Mouse (Mus musculus) neural tube, embryonic 13.5 days (tissue): ENCODE data around the gene Efhd1. TPM values are rescaled to one million over a fixed set of nuclear protein-coding genes. Genes with fewer than 3 reads are reported as not detected.

Source experiments
- ATAC-seq: fragments of 200-750 bp; cut with Nextera tagmentation; 2 replicates; pipeline ENCODE4 v1.8.0; 2017; ENCODE audit warnings: low read depth, mild to moderate bottlenecking, moderate TSS enrichment, moderate library complexity
- H3K27ac ChIP-seq: fragments of 300-500 bp; sonication (generic); replicated peaks from 2 replicates; pipeline ENCODE4 v1.5.1; 2015; ENCODE audit warnings: moderate library complexity, mild to moderate bottlenecking, inconsistent platforms
- H3K27me3 ChIP-seq: fragments of 300-500 bp; sonication (generic); 2 replicates; pipeline ENCODE4 v1.6.1; 2015; ENCODE audit warnings: mild to moderate bottlenecking, inconsistent platforms
- H3K36me3 ChIP-seq: fragments of 300-500 bp; sonication (generic); 2 replicates; pipeline ENCODE4 v1.6.1; 2015; ENCODE audit warnings: mild to moderate bottlenecking, inconsistent platforms
- H3K4me1 ChIP-seq: fragments of 300-500 bp; sonication (generic); replicated peaks from 2 replicates; pipeline ENCODE4 v1.6.1; 2015; ENCODE audit warnings: inconsistent platforms
- H3K4me2 ChIP-seq: fragments of 300-500 bp; sonication (generic); 2 replicates; pipeline ENCODE4 v1.6.1; 2015; ENCODE audit warnings: inconsistent platforms, mild to moderate bottlenecking, moderate library complexity
- H3K4me3 ChIP-seq: fragments of 300-500 bp; sonication (generic); 2 replicates; pipeline ENCODE4 v1.5.1; 2015; ENCODE audit warnings: mild to moderate bottlenecking, inconsistent platforms
- H3K9ac ChIP-seq: fragments of 300-500 bp; sonication (generic); 2 replicates; pipeline ENCODE4 v1.6.1; 2015; ENCODE audit warnings: moderate library complexity, mild to moderate bottlenecking, inconsistent platforms
- H3K9me3 ChIP-seq: fragments of 300-500 bp; sonication (generic); 2 replicates; pipeline ENCODE4 v1.6.1; 2016; ENCODE audit warnings: inconsistent platforms
- WGBS: fragments of 180-500 bp; shearing (Covaris S2); methylation state at CpG from one replicate; pipeline ENCODE4 v1.1.7; 2015; 5-methylcytosine and 5-hydroxymethylcytosine counted together
- polyA plus RNA-seq: library from polyadenylated mRNA; unstranded; fragments of >200 nt; fragmentation: Nextera tagmentation; extraction: Ambion mirVana; gene quantifications from 2 replicates; pipeline ENCODE4 v1.2.1, GENCODE M21; 2015

Efhd1 gene
- polyA plus RNA-seq, 1 experiment from 2014 or later = 1.2 TPM

DNA sequence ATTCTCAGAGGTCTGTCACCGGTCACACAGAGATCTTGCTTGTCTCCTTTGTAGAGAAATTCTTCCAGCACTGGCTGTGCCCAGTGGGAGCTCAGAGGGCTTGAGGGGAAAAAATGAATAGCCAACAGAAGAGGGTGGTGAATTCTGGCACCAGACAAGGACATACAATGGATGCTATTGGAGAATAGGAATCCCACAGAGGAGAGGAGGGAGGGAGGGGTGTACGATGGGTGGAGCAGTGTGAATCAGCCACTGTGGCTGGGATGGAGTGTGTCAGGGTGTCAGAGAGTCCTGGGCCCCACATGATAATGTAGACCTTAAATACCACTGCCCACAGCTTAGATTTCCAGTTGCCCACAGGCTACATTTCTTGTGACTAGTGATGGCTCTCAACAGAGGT, 22.9 kb downstream of the Efhd1 start:
- H3K27me3 ChIP-seq = no peaks in the 10 kb centered on the region
- no peak overlapping the region for H3K4me3 ChIP-seq
- 0 out of 2 replicates have a peak, but pooled peaks cover 1% of the 10 kb centered on the region for H3K4me1 ChIP-seq
- no peaks in the 10 kb centered on the region for H3K9me3 ChIP-seq
- H3K4me2 ChIP-seq = no peak overlapping the region
- ATAC-seq = no peak
- WGBS = 51% methylated on average over 2 of the region's 2 CpGs
- no peaks in the 10 kb centered on the region for H3K36me3 ChIP-seq
- no peak overlapping the region for H3K27ac ChIP-seq
- no peak overlapping the region for H3K9ac ChIP-seq

GRCm38 (mm10) chr1:87291416-87291815, 27.3 kb downstream of the Efhd1 start:
- no peaks in the 10 kb centered on the region for H3K4me1 ChIP-seq
- no peaks in the 10 kb centered on the region for H3K9me3 ChIP-seq
- no peak for ATAC-seq
- no peak overlapping the region for H3K4me3 ChIP-seq
- H3K36me3 ChIP-seq = no peaks in the 10 kb centered on the region
- H3K27me3 ChIP-seq = no peaks in the 10 kb centered on the region
- no peak overlapping the region for H3K9ac ChIP-seq
- 49% methylated on average over 8 of the region's 8 CpGs for WGBS
- H3K27ac ChIP-seq = no peak overlapping the region
- no peak overlapping the region for H3K4me2 ChIP-seq

GRCm38 (mm10) chr1:87292420-87293190, 28.4 kb downstream of the Efhd1 start:
- H3K4me3 ChIP-seq = no peak overlapping the region
- no peaks in the 10 kb centered on the region for H3K36me3 ChIP-seq
- no peaks in the 10 kb centered on the region for H3K4me1 ChIP-seq
- no peak overlapping the region for H3K9ac ChIP-seq
- H3K27ac ChIP-seq = no peak overlapping the region
- WGBS = 66% methylated on average over 15 of the region's 15 CpGs
- no peak for ATAC-seq
- H3K27me3 ChIP-seq = no peaks in the 10 kb centered on the region
- no peaks in the 10 kb centered on the region for H3K9me3 ChIP-seq
- H3K4me2 ChIP-seq = no peak overlapping the region

- Histone ChIP-seq H3K27ac (no peak overlapping the region), H3K27me3 (no peaks in the 10 kb centered on the region), H3K4me1 (no peaks in the 10 kb centered on the region), H3K4me3 (no peak overlapping the region), H3K36me3 (no peaks in the 10 kb centered on the region), H3K9ac (no peak overlapping the region), H3K9me3 (no peaks in the 10 kb centered on the region), H3K4me2 (no peak overlapping the region)
- no peak for ATAC-seq
- WGBS = 69% methylated on average over 4 of the region's 4 CpGs
These were observed 30.0 kb downstream of the Efhd1 start for GRCm38 (mm10) chr1:87294063-87294710.

- Histone ChIP-seq H3K4me1 (no peaks in the 10 kb centered on the region), H3K27me3 (no peaks in the 10 kb centered on the region), H3K27ac (no peak overlapping the region), H3K9ac (no peak overlapping the region), H3K4me3 (no peak overlapping the region), H3K36me3 (no peaks in the 10 kb centered on the region), H3K9me3 (no peaks in the 10 kb centered on the region), H3K4me2 (no peak overlapping the region)
- WGBS = 66% methylated on average over 4 of the region's 4 CpGs
- no peak for ATAC-seq
These were observed 30.8 kb downstream of the Efhd1 start for GRCm38 (mm10) chr1:87294951-87295350.

DNA sequence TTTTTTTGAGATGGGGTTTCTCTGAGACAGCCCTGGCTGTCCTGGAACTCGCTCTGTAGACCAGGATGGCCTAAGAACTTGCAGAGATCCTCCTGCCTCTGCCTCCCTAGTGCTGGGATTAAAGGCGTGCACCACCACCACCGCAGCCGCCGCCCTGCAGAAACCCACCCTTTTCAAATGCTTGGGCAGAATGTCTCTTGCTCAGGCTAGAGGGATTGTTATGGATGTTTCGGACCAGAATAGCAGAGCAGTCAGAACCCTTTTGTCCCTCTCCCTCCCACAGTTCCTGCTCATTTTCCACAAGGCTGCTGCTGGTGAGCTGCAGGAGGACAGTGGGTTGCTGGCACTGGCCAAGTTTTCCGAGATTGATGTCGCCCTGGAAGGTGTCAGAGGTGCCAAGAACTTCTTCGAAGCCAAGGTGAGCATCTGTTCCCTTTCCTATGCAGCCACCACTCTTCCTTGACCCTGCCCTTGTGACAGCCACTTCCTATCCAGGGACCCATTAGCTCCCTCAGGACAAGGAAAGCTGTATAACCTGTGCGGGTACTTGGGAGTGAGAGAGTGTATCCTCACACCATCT, 33.3 kb downstream of the Efhd1 start:
- WGBS = 88% methylated on average over 10 of the region's 10 CpGs

DNA sequence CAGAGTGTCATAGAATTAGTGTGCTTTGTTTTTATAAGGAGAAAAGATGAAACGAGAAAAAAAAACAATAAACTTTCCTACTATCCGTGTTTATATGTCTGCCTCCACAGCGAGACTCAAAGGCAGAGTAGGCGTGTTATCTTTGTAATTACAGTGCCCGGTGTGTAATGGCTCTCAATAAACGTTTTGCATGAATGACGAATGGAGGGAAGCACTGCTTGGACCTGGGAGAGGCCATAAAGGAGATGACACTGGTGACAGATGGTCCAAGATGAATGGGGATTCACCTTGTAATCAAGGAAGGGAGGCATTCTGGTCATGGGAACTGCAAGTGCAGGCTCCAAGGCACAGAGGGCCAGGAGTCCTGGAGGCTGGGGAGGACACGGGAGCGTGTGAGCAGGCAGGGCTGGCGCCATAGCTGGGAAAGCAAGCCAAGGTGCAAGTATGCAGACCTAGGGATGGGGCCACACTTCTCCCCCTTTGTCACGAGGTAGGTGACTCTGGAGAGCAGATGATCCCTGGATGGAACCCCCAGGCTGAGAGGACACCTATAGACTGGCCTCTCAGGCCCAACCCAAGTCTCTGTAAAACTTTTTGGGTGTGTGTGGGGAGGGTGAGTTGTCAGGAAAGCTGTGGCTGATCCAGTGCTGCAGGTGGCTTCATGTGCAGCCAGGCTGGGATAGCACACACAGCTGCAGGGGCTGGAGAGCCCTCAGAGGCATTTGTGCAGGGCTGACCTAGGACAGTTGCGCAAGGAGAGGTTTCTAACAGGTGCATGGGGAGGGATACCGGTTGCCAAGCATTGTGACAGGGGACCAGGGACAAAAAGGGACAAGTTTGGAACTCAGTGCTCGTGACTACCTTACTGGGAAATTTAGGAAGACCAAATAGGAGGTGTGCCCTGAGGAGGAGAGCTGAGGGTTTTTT, 36.5 kb downstream of the Efhd1 start:
- WGBS = 53% methylated on average over 14 of the region's 14 CpGs
- no peaks in the 10 kb centered on the region for H3K27me3 ChIP-seq
- H3K9ac ChIP-seq = 0 out of 2 replicates have a peak overlapping the region, but pooled peaks have one; percentile 3
- no peak for ATAC-seq
- no peak overlapping the region for H3K4me2 ChIP-seq
- no peak overlapping the region for H3K4me3 ChIP-seq
- no peaks in the 10 kb centered on the region for H3K9me3 ChIP-seq
- H3K27ac ChIP-seq = no peak overlapping the region
- no peaks in the 10 kb centered on the region for H3K4me1 ChIP-seq
- H3K36me3 ChIP-seq = no peaks in the 10 kb centered on the region

More for the DNA sequence above, 33.3 kb downstream of the Efhd1 start:
- no peaks in the 10 kb centered on the region for H3K9me3 ChIP-seq
- no peak overlapping the region for H3K27ac ChIP-seq
- no peaks in the 10 kb centered on the region for H3K27me3 ChIP-seq
- no peak overlapping the region for H3K4me3 ChIP-seq
- H3K36me3 ChIP-seq = no peaks in the 10 kb centered on the region
- no peak for ATAC-seq
- H3K4me1 ChIP-seq = no peaks in the 10 kb centered on the region
- H3K9ac ChIP-seq = no peak overlapping the region
- H3K4me2 ChIP-seq = no peak overlapping the region

DNA sequence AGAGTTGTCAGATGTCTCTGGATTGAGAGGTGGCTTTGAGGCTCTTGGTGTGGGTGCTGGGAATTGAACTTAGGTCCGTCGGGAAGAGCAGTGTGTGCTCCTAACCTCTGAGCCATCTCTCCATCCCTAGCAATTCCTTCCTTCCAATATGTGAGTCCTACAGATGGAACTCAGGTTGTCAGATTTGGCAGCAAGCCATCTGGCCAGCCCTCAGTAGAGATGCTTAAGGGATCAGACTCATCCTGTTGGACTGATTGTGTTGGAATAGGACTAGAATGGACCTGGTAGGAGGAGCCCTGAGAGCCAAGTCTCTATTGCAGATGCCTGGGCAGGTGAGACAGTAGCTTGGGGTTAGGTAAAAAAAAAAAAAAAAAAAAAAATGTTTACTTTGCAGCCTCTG, 37.8 kb downstream of the Efhd1 start:
- H3K27me3 ChIP-seq = no peaks in the 10 kb centered on the region
- no peak overlapping the region for H3K4me3 ChIP-seq
- WGBS = 83% methylated on average over 2 of the region's 2 CpGs
- no peaks in the 10 kb centered on the region for H3K4me1 ChIP-seq
- no peaks in the 10 kb centered on the region for H3K9me3 ChIP-seq
- H3K9ac ChIP-seq = no peak overlapping the region
- no peak overlapping the region for H3K4me2 ChIP-seq
- no peak for ATAC-seq
- H3K27ac ChIP-seq = no peak overlapping the region
- H3K36me3 ChIP-seq = no peaks in the 10 kb centered on the region

DNA sequence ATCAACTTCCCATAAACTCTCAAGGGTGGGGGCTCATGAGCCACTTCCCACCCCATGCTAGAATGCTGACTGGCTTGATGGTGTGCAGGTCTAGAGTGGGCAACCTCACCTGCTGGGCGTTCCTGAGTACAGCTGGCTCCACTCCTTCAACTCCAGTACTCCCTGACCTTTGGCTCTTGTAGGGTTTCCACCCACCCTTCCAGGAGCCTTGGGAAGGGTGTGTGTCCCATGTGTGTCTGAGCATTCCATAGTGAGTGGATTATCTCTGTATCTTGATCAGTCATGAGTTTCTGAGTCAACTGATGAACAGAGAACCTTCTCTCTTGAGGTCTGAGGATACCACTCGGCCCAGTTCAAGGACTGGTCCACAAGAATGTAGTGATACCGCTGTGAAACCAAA, 44.8 kb downstream of the Efhd1 start:
- Histone ChIP-seq H3K9ac (no peak overlapping the region), H3K27me3 (no peaks in the 10 kb centered on the region), H3K9me3 (no peaks in the 10 kb centered on the region), H3K4me2 (no peak overlapping the region), H3K4me1 (no peaks in the 10 kb centered on the region), H3K27ac (no peak overlapping the region), H3K4me3 (no peak overlapping the region), H3K36me3 (no peaks in the 10 kb centered on the region)
- no peak for ATAC-seq
- 93% methylated on average over 3 of the region's 3 CpGs for WGBS

DNA sequence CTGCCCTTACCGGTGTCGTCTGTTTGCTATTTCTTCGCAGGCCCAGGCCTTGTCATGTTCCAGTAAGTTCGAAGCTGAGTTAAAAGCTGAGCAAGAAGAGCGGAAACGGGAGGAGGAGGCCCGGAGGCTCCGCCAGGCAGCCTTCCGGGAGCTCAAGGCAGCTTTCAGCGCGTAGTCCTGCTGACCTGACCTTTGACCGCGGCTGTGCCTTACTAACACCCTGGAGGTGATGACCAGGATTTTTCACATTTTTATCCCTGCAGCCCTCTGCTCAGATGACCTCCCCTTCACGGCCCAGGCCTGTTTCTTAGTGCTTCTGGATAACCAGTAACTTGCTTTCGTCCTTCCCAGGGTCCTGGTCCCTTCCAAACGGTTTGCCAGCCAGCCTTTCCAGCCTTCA, 45.5 kb downstream of the Efhd1 start:
- ATAC-seq = no peak
- H3K27ac ChIP-seq = no peak overlapping the region
- no peaks in the 10 kb centered on the region for H3K27me3 ChIP-seq
- H3K4me2 ChIP-seq = no peak overlapping the region
- no peaks in the 10 kb centered on the region for H3K4me1 ChIP-seq
- no peaks in the 10 kb centered on the region for H3K36me3 ChIP-seq
- no peak overlapping the region for H3K4me3 ChIP-seq
- WGBS = 90% methylated on average over 16 of the region's 16 CpGs
- H3K9me3 ChIP-seq = no peaks in the 10 kb centered on the region
- H3K9ac ChIP-seq = no peak overlapping the region

DNA sequence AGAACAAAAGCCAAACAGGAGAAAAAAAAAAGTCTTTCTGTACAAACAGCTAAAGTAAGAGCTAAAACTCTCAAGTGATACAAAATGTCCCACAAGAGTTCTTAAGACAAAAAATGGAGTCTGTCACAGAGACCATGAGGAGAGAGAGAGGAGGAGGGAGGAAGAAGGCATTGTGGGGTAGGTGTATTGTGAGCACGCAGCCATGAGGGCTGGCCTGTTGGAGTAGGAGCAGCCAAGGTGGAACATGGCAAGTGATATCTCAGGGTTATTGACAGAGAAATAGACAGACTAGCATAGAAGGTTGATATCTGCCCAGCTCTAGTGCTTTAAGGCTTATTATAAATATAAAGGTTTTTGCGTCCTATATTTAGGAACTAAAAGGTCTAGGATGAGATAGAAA, 48.5 kb downstream of the Efhd1 start:
- Histone ChIP-seq H3K4me3 (no peak overlapping the region), H3K4me1 (no peaks in the 10 kb centered on the region), H3K27me3 (no peaks in the 10 kb centered on the region), H3K36me3 (no peaks in the 10 kb centered on the region), H3K27ac (no peak overlapping the region), H3K9me3 (no peaks in the 10 kb centered on the region), H3K9ac (no peak overlapping the region), H3K4me2 (no peak overlapping the region)
- 94% methylated on average over 2 of the region's 2 CpGs for WGBS
- ATAC-seq = no peak

DNA sequence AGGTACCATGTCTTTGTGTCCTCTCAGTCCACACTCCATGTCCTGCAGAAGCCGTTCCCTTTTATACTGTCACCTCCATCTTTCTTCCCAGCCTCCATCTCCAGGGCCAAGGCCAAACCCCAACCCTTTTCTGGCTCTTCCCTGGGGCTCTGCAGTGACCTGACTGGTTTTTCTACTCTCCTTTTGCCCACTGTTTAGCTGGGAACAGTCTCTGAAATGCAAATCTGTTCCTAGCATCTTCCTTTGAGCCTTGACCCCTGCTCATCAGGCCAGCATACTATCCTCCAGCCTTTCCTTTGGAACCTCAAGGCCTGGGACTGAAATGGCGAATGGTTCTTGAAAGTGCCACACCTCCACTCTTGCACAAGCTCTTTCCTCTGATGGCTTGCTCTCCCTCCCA, 49.0 kb downstream of the Efhd1 start:
- Histone ChIP-seq H3K27me3 (no peaks in the 10 kb centered on the region), H3K27ac (no peak overlapping the region), H3K4me1 (no peaks in the 10 kb centered on the region), H3K9me3 (no peaks in the 10 kb centered on the region), H3K4me3 (no peak overlapping the region), H3K4me2 (no peak overlapping the region), H3K36me3 (no peaks in the 10 kb centered on the region), H3K9ac (no peak overlapping the region)
- WGBS = 81% methylated on average over 2 of the region's 2 CpGs
- no peak for ATAC-seq
